8 mouse cellular contexts compared by ENCODE assay signal in the genomic region with DNA sequence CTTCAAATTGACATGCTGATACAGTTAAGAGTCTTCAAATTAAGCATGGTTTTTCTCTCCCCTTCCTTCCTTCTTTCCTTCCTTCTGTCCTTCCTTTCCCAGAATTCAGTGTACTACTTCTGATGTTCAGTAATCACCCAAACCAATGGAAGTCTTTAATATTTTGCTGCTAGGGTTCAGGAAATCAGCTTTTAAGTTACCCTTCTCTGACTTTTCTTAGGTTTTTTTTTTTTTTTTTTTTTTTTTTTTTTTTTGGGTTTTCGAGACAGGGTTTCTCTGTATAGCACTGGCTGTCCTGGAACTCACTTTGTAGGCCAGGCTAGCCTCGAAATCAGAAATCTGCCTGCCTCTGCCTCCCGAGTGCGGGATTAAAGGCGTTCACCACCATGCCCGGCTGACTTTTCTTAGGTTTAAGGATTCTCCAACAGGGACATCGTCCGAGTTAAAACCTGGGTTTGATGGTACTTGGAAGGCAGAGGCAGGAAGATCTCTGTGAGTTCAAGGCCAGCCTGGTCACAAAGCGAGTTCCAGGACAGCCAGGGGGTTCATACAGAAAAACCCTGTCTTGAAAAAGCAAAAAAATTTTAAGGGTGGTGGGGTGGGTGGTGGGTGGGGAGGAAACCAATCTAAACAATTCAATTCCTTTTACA. TPM values are rescaled to one million over a fixed set of nuclear protein-coding genes. Genes with fewer than 3 reads are reported as not detected.
A peak's percentile ranks its signal among the peaks of the same experiment; 100 is the strongest.
DNase-seq lines count a peak whose midpoint lies in the region; ATAC-seq lines count a peak whose summit lies in the region.

No protein-coding gene starts in this region.

- WGBS in lung, embryonic 15.5 days = 90% methylated on average over 9 of the region's 9 CpGs
- WGBS in intestine, embryonic 16.5 days = 94% methylated on average over 8 of the region's 9 CpGs
- 91% methylated on average over 9 of the region's 9 CpGs for WGBS in neural tube, embryonic 11.5 days

- no peak for ATAC-seq in lung, embryonic 15.5 days (ENCODE audit: borderline replicate concordance, extremely low read depth, low FRiP score, low TSS enrichment)
- ATAC-seq in intestine, embryonic 16.5 days = no peak
- no peak for ATAC-seq in neural tube, embryonic 11.5 days (ENCODE audit: insufficient read depth, low FRiP score, low TSS enrichment)

- DNase-seq in cerebellum, adult 11 months = peak; percentile 10
- DNase-seq in cerebellum, postnatal 36 days = no peak
- no peak for DNase-seq in lung, postnatal 10 days
- DNase-seq in neural tube, embryonic 11.5 days (ENCODE audit: low spot score) = peak; percentile 12
- no peak for DNase-seq in urinary bladder, adult 18-20 months (ENCODE audit: low spot score in 2 of 2)
- DNase-seq in kidney, adult 18-20 months = no peak

- no peaks in the 10 kb centered on the region for H3K36me3 ChIP-seq in lung, embryonic 15.5 days
- H3K36me3 ChIP-seq in intestine, embryonic 16.5 days (ENCODE audit: control insufficient read depth, insufficient read depth, low read length) = no peaks in the 10 kb centered on the region
- H3K36me3 ChIP-seq in neural tube, embryonic 11.5 days (ENCODE audit: control insufficient read depth, insufficient read depth, low read length) = no peaks in the 10 kb centered on the region

- no peaks in the 10 kb centered on the region for H3K27me3 ChIP-seq in lung, embryonic 15.5 days
- H3K27me3 ChIP-seq in intestine, embryonic 16.5 days (replicated peaks; ENCODE audit: control insufficient read depth, insufficient read depth, low read length) = no peaks in the 10 kb centered on the region
- H3K27me3 ChIP-seq in neural tube, embryonic 11.5 days (ENCODE audit: control insufficient read depth, insufficient read depth, low read length) = no peaks in the 10 kb centered on the region

- H3K9ac ChIP-seq in lung, embryonic 15.5 days = peak overlapping the region; percentile 25; the same call in 1 of the 2 replicates
- peak overlapping the region; percentile 33; the same call in 1 of the 2 replicates for H3K9ac ChIP-seq in intestine, embryonic 16.5 days (ENCODE audit: low read depth, low read length)
- H3K9ac ChIP-seq in neural tube, embryonic 11.5 days (ENCODE audit: low read length) = no peak overlapping the region

- H3K9me3 ChIP-seq in lung, embryonic 15.5 days = no peaks in the 10 kb centered on the region
- no peaks in the 10 kb centered on the region for H3K9me3 ChIP-seq in intestine, embryonic 16.5 days (ENCODE audit: control insufficient read depth, low read length)
- no peaks in the 10 kb centered on the region for H3K9me3 ChIP-seq in neural tube, embryonic 11.5 days (ENCODE audit: control insufficient read depth, low read length)

- H3K4me1 ChIP-seq in lung, embryonic 15.5 days = peaks cover 22% of the 10 kb centered on the region
- peaks cover 19% of the 10 kb centered on the region for H3K4me1 ChIP-seq in intestine, embryonic 16.5 days (ENCODE audit: control insufficient read depth, insufficient read depth, low read length)
- H3K4me1 ChIP-seq in neural tube, embryonic 11.5 days (ENCODE audit: control insufficient read depth, insufficient read depth, low read length) = peaks cover 17% of the 10 kb centered on the region

- H3K4me3 ChIP-seq in lung, embryonic 15.5 days = peak overlapping the region; percentile 74
- no peak overlapping the region for H3K4me3 ChIP-seq in intestine, embryonic 16.5 days (ENCODE audit: low read length)
- no peak overlapping the region for H3K4me3 ChIP-seq in neural tube, embryonic 11.5 days (ENCODE audit: low read depth, low read length)

- no peak overlapping the region for H3K27ac ChIP-seq in lung, embryonic 15.5 days
- no peak overlapping the region for H3K27ac ChIP-seq in intestine, embryonic 16.5 days (ENCODE audit: low read length)
- H3K27ac ChIP-seq in neural tube, embryonic 11.5 days (ENCODE audit: low read depth, low read length) = no peak overlapping the region

- peak overlapping the region; percentile 88 for H3K4me2 ChIP-seq in lung, embryonic 15.5 days
- H3K4me2 ChIP-seq in intestine, embryonic 16.5 days (ENCODE audit: low read depth, low read length) = peak overlapping the region; percentile 22; the same call in 1 of the 2 replicates
- no peak overlapping the region; the same call in 1 of the 2 replicates for H3K4me2 ChIP-seq in neural tube, embryonic 11.5 days (ENCODE audit: low read depth)

RNA-seq across cellular contexts. Expression of a gene that starts 0.9 kb away (rescaled TPM):
- 23.3 and 28.4 TPM in 2 replicates for polyA plus RNA-seq in lung, embryonic 15.5 days (2015; fragmentation: Nextera tagmentation; extraction: Ambion mirVana)
- 17.7 and 18.5 TPM in 2 replicates for polyA plus RNA-seq in intestine, embryonic 16.5 days (2015; fragmentation: Nextera tagmentation; extraction: Ambion mirVana)
- polyA plus RNA-seq in neural tube, embryonic 11.5 days (2014; fragmentation: Nextera tagmentation; extraction: Ambion mirVana) = 44.8 and 46.1 TPM in 2 replicates

RNA-seq across cellular contexts. Expression of a gene that starts 24.5 kb away (rescaled TPM):
- 13.8 and 16.1 TPM in 2 replicates for polyA plus RNA-seq in lung, embryonic 15.5 days (2015; fragmentation: Nextera tagmentation; extraction: Ambion mirVana)
- 8.0 and 8.5 TPM in 2 replicates for polyA plus RNA-seq in intestine, embryonic 16.5 days (2015; fragmentation: Nextera tagmentation; extraction: Ambion mirVana)
- 25.3 and 26.8 TPM in 2 replicates for polyA plus RNA-seq in neural tube, embryonic 11.5 days (2014; fragmentation: Nextera tagmentation; extraction: Ambion mirVana)

RNA-seq across cellular contexts. Expression of a gene that starts 24.5 kb away (rescaled TPM):
- 139 and 144 TPM in 2 replicates for polyA plus RNA-seq in lung, embryonic 15.5 days (2015; fragmentation: Nextera tagmentation; extraction: Ambion mirVana)
- 123 and 134 TPM in 2 replicates for polyA plus RNA-seq in intestine, embryonic 16.5 days (2015; fragmentation: Nextera tagmentation; extraction: Ambion mirVana)
- 152 and 154 TPM in 2 replicates for polyA plus RNA-seq in neural tube, embryonic 11.5 days (2014; fragmentation: Nextera tagmentation; extraction: Ambion mirVana)

Comparison
In these comparisons a context has a peak if more than half of its experiments do, and no peak if none do; other contexts are left out.
1. DNase-seq: peak in cerebellum, adult 11 months (single experiment) and neural tube, embryonic 11.5 days (single experiment); none in cerebellum, postnatal 36 days (0 of 2), lung, postnatal 10 days (single experiment), urinary bladder, adult 18-20 months (0 of 2) and kidney, adult 18-20 months (single experiment).